Mouse (Mus musculus) frontal cortex, postnatal 36 days (tissue): ENCODE results near the gene Ldhc.

Source experiments
- DNase-seq, 2 experiments: peaks; one replicate each; pipeline ENCODE4 v3.0.0; 2022; ENCODE audit warnings: low spot score in 2 of 2

The Ldhc gene

DNA sequence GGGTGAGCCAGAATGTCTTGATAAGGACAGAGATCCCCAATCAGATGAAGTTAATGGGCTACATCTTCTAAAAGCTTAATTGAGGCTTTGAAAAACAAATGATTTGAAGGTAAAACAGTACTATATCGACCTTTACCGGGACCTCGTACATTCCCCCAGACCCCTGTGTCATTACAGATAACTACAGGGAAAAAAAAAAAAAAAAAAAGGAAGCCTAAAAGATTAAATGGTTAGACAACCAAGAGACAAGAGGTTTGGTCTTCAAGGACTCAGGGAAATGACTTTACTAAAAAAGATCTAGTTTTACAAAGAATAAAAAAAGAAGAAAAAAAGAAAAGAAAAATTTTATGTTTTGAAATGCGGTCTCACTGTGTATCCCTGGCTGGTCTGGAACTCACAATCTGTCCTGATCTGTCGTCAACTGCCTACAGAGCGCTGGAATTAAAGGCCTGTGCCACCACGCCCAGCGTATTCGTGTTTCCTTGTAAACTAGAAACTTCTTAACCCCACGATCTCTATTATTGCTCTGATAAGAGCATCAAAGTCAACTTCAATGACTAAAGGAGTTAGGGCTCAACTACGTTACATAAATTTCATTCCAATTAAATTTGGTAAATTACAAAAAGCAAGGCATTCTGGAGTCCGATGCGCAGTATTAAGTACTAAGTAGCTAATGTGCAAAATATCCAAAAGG lies 57.8 kb downstream of the Ldhc start:
- no peak for DNase-seq

DNA sequence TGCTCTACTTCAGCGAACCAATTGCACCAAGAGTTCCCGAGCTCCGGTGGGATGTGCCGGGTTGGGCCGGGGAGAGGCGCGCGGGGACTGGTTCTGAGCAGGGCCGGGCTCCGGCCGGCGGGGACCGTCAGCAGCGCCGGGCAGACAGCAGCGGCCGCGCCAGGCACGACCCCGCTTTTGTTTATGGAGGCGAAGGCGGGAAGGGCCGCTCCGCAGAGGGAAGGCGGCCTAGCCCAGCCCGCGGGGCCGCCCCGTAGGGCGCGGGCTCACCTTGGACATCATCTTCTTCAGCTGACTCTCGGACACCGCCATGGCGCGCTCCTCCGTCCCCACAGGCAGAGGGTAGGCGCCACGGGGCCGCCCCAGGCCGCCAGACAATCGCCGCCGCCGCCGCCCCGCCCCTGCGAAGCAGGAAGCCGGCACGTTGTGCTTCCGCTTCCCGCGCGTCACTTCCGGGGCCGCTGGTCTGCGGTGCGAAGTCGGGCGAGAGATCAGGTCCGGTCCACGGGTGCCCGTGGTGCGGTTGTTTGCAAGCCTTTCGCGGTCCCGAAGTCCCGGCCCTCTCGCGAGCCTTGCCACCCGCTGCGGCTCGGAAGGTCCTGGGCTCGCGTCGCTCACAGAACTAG lies 58.7 kb downstream of the Ldhc start, which contains the start of gene Tsg101:
Gene Tsg101 (minus strand): TSS at position 419 of the 626 bp plus-strand sequence.
- peak; percentile 90 to 92 for DNase-seq

- no peak for DNase-seq
These were observed 61.1 kb downstream of the Ldhc start for GRCm38 (mm10) chr7:46922075-46922474.
